Mouse (Mus musculus) kidney, postnatal 10 days (tissue): ENCODE data around the gene Aagab.

Source experiments
- DNase-seq: peaks from one replicate; pipeline ENCODE4 v3.0.0; 2021; ENCODE audit warnings: mixed read lengths

Gene Aagab

DNA sequence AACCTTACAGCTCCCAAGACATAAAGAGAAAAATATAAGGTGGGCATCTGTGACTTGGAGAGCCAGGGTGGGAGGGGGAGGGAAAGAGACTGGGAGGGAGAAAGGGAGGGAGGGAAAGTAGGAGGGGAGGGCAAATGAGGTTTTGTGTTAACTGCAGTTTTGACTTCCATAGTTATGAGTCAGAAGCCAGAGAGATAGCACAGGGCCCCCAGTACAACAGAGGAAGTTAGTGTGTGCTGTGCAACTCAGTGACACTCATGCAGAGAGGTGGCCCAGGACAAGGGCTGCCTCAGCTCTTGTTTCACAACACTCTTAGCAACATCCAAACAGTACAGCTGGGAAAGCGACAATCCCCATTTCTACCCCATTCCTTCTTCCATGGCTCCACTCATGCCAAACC lies 75.6 kb downstream of the Aagab start:
- no peak for DNase-seq

DNA sequence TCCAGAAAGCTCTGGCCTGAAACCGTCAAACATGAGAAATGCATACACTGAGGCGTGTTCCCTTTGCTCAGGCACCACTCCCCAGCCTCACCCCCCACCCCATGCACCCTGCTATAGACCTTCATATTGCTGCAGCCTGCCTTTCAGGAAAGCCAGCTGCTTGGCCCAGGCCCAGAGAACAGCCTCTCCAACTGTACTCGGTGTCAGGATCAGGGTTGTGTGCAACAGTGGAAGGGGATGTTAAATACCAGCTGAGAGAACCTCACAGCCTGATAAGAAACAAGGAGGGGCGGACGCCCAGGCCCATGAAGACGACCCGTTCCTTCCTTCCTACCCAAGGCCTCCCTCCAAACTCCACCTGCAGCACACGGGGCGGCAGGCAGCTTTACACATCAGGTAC lies 79.8 kb downstream of the Aagab start:
- DNase-seq = peak; percentile 59

- no peak for DNase-seq
Observed at GRCm38 (mm10) chr9:63682943-63683342, 80.5 kb downstream of the Aagab start.

GRCm38 (mm10) chr9:63684277-63684676 lies 81.8 kb downstream of the Aagab start:
- DNase-seq = no peak

DNA sequence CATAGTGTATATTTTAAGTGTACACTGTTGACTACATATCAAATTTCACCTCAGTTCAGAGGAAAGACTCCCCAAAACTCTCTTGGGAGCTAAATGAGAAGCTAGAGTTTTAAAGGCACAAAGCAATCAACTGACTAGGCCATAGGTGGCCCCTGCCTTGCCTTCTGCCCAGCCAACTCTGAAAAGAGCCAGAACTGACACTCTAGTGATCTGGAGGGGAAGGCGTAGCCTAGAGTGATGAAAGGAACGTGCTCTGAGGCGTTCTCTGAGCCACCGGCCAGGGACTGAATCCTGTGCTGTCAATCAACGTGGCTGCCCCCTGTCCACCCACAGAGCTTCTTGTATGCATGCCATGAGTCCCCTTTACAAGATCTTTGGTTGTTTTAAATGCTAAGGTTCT lies 82.9 kb downstream of the Aagab start:
- DNase-seq = no peak

- DNase-seq = peak; percentile 67
Observed at GRCm38 (mm10) chr9:63687413-63688015, 85.1 kb downstream of the Aagab start.

GRCm38 (mm10) chr9:63690511-63690910 lies 88.1 kb downstream of the Aagab start:
- no peak for DNase-seq

- DNase-seq = no peak
Observed at GRCm38 (mm10) chr9:63691960-63692359, 89.5 kb downstream of the Aagab start.
